Mouse (Mus musculus): Measurements from ENCODE around the gene Gm26602.
"Not testable (repeated sequence)": the region's sequence is repeated elsewhere in the genome, so short reads cannot be mapped to it uniquely, and the experiment has no call there.

Gm26602 gene

GRCm38 (mm10) chr10:79958140-79958816, 47.6 kb downstream of the Gm26602 start:
- DNase-seq (ENCODE audit: extremely low spot score, low spot score), result peak; percentile 85

- DNase-seq (ENCODE audit: extremely low spot score, low spot score), result not testable (repeated sequence)
Measured at GRCm38 (mm10) chr10:79959412-79959811, 48.8 kb downstream of the Gm26602 start.

- DNase-seq (ENCODE audit: extremely low spot score, low spot score), result peak; percentile 100
Measured at GRCm38 (mm10) chr10:79959847-79960601, 49.4 kb downstream of the Gm26602 start, which contains the start of gene Wdr18. Gene Wdr18 (plus strand): TSS chr10:79960152.

Data from neural tube, embryonic 10.5 days (tissue).